Mouse (Mus musculus) G1E (cell line): ENCODE measurements around the gene Rab15.

ENCODE experiments used
- CTCF ChIP-seq: IDR thresholded peaks from 2 replicates; pipeline ENCODE4 v1.5.1; 2012; ENCODE audit warnings: low read depth, low read length, inconsistent platforms, mixed read lengths
- GATA1 ChIP-seq: IDR thresholded peaks from 2 replicates; pipeline ENCODE4 v1.6.1; 2012; ENCODE audit warnings: borderline replicate concordance, low read length, inconsistent platforms, mixed read lengths
- GATA2 ChIP-seq: IDR thresholded peaks from 2 replicates; pipeline ENCODE4 v1.6.1; 2012; ENCODE audit warnings: low read depth, low read length, inconsistent platforms, borderline replicate concordance
- POLR2AphosphoS5 ChIP-seq: IDR thresholded peaks from 2 replicates; pipeline ENCODE4 v1.6.1; 2012; ENCODE audit warnings: low read depth, low read length, inconsistent platforms; ENCODE audit not compliant: insufficient replicate concordance
- TAL1 ChIP-seq: conservative IDR thresholded peaks from 2 replicates; pipeline ENCODE4 v1.6.1; 2012; ENCODE audit warnings: low read depth, low read length, inconsistent platforms, mixed read lengths

DNA sequence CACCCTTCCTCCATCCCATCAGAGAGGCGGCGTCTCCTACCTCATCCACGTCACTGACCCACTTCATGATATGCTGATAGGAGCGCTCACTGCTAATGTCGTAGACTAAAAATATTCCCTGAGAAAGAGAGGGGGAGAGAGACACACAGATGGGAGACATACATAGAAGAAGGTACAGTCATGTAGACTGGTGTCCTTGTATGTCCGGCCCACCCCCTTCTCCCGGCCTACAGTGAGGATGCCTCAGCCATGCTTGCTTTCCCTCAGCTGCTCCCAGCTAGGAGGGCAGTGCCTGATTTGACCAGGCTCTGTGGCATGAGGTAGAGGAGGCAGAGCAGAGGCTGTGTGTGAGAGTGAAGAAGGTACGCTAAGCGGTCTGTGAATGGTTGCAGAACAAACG lies 19.7 kb downstream of the Rab15 start:
- TF ChIP-seq GATA1 = no peak
- no peak for TF ChIP-seq POLR2AphosphoS5
- no peak for TF ChIP-seq CTCF
- no peak for TF ChIP-seq TAL1
- no peak for TF ChIP-seq GATA2
